ENCODE assay signal across 20 mouse cellular contexts in genomic region chr6:72113093-72113702, GRCm38 (mm10).
"Had no signal": no experiment of that assay in that cellular context is flagged by ENCODE, and none has a peak within 500 bp of the region (broad histone marks: within the 10 kb centered on the region; RNA-seq: fewer than 3 reads in every experiment).

No protein-coding gene starts in this region.

- ATAC-seq: liver, postnatal 0 days; lung, postnatal 0 days; midbrain, embryonic 16.5 days had no signal

- H3K36me3 ChIP-seq: kidney, embryonic 15.5 days; limb, embryonic 10.5 days; limb, embryonic 13.5 days; midbrain, embryonic 12.5 days had no signal

- H3K4me3 ChIP-seq: kidney, embryonic 15.5 days; limb, embryonic 10.5 days; limb, embryonic 13.5 days; midbrain, embryonic 12.5 days had no signal

- H3K27ac ChIP-seq: kidney, embryonic 15.5 days; limb, embryonic 10.5 days; limb, embryonic 13.5 days; liver, embryonic 14.5 days; macrophage; midbrain, embryonic 12.5 days; stomach, postnatal 0 days had no signal

- DNase-seq: kidney, adult 11 months; kidney, adult 8-10 months; kidney, postnatal 10 days; kidney, postnatal 36 days; layer of hippocampus, postnatal 36 days; liver; lung, embryonic 14.5 days; thymus, adult 2 months; thymus, postnatal 14 days; thymus, postnatal 4 days had no signal

- H3K9me3 ChIP-seq: kidney, embryonic 15.5 days; limb, embryonic 10.5 days; limb, embryonic 13.5 days; midbrain, embryonic 12.5 days had no signal

- H3K9ac ChIP-seq: kidney, embryonic 15.5 days; limb, embryonic 13.5 days; liver, embryonic 14.5 days; liver, postnatal 0 days; lung, embryonic 14.5 days; midbrain, embryonic 12.5 days had no signal

- H3K27me3 ChIP-seq: kidney, embryonic 15.5 days; limb, embryonic 13.5 days; midbrain, embryonic 12.5 days had no signal

- H3K4me2 ChIP-seq: kidney, embryonic 15.5 days; lung, embryonic 14.5 days; midbrain, embryonic 12.5 days had no signal
